Comparison of ENCODE assay signal across 8 mouse cellular contexts in genomic region chr2:59470326-59471031, GRCm38 (mm10). TPM values are rescaled to one million over a fixed set of nuclear protein-coding genes. Genes with fewer than 3 reads are reported as not detected.
DNase-seq lines count a peak whose midpoint lies in the region; ATAC-seq lines count a peak whose summit lies in the region.

No protein-coding gene starts in this region.

- WGBS in forebrain, embryonic 10.5 days = 65% methylated on average over 11 of the region's 11 CpGs
- WGBS in forebrain, embryonic 16.5 days = 51% methylated on average over 11 of the region's 11 CpGs
- 61% methylated on average over 11 of the region's 11 CpGs for WGBS in hindbrain, embryonic 12.5 days
- 69% methylated on average over 11 of the region's 11 CpGs for WGBS in neural tube, embryonic 15.5 days

- H3K27me3 ChIP-seq in forebrain, embryonic 10.5 days (ENCODE audit: poor library complexity, severe bottlenecking) = no peaks in the 10 kb centered on the region
- no peaks in the 10 kb centered on the region for H3K27me3 ChIP-seq in forebrain, embryonic 16.5 days (replicated peaks; ENCODE audit: control insufficient read depth, insufficient read depth, low read length)
- H3K27me3 ChIP-seq in hindbrain, embryonic 12.5 days = no peaks in the 10 kb centered on the region
- H3K27me3 ChIP-seq in neural tube, embryonic 15.5 days (replicated peaks) = no peaks in the 10 kb centered on the region

- H3K36me3 ChIP-seq in forebrain, embryonic 10.5 days (replicated peaks) = no peaks in the 10 kb centered on the region
- H3K36me3 ChIP-seq in forebrain, embryonic 16.5 days (ENCODE audit: control insufficient read depth, insufficient read depth) = no peaks in the 10 kb centered on the region
- H3K36me3 ChIP-seq in hindbrain, embryonic 12.5 days = no peaks in the 10 kb centered on the region
- no peaks in the 10 kb centered on the region for H3K36me3 ChIP-seq in neural tube, embryonic 15.5 days

- no peaks in the 10 kb centered on the region for H3K9me3 ChIP-seq in forebrain, embryonic 10.5 days
- H3K9me3 ChIP-seq in forebrain, embryonic 16.5 days (ENCODE audit: control insufficient read depth, low read length) = no peaks in the 10 kb centered on the region
- no peaks in the 10 kb centered on the region for H3K9me3 ChIP-seq in hindbrain, embryonic 12.5 days (replicated peaks)
- H3K9me3 ChIP-seq in neural tube, embryonic 15.5 days (replicated peaks) = no peaks in the 10 kb centered on the region

- no peak overlapping the region for H3K4me3 ChIP-seq in forebrain, embryonic 10.5 days
- no peak overlapping the region for H3K4me3 ChIP-seq in forebrain, embryonic 16.5 days (replicated peaks; ENCODE audit: low read length)
- no peak overlapping the region for H3K4me3 ChIP-seq in hindbrain, embryonic 12.5 days
- H3K4me3 ChIP-seq in neural tube, embryonic 15.5 days (replicated peaks) = no peak overlapping the region

- H3K27ac ChIP-seq in forebrain, embryonic 10.5 days = 0 out of 2 replicates have a peak overlapping the region, but pooled peaks have one; percentile 31
- no peak overlapping the region; the same call in 1 of the 2 replicates for H3K27ac ChIP-seq in forebrain, embryonic 16.5 days (ENCODE audit: low read length)
- 0 out of 2 replicates have a peak overlapping the region, but pooled peaks have one; percentile 12 for H3K27ac ChIP-seq in hindbrain, embryonic 12.5 days
- H3K27ac ChIP-seq in neural tube, embryonic 15.5 days (replicated peaks) = peak overlapping the region; percentile 35

- ATAC-seq in forebrain, embryonic 16.5 days = no peak
- no peak for ATAC-seq in hindbrain, embryonic 12.5 days (ENCODE audit: low FRiP score)
- no peak; the same call in 1 of the 2 replicates for ATAC-seq in neural tube, embryonic 15.5 days (ENCODE audit: low FRiP score)
- ATAC-seq in megakaryocyte, adult 5-6 weeks (ENCODE audit: poor library complexity, severe bottlenecking) = no peak

- H3K9ac ChIP-seq in forebrain, embryonic 16.5 days (replicated peaks; ENCODE audit: low read depth, low read length) = no peak overlapping the region
- no peak overlapping the region for H3K9ac ChIP-seq in hindbrain, embryonic 12.5 days
- H3K9ac ChIP-seq in neural tube, embryonic 15.5 days (replicated peaks) = no peak overlapping the region

- no peak for DNase-seq in forebrain, embryonic 10.5 days (ENCODE audit: extremely low spot score, low spot score)
- peak; percentile 31 to 39 for DNase-seq in spleen, postnatal 36 days (ENCODE audit: low spot score in 2 of 2)
- DNase-seq in spleen, postnatal 10 days (ENCODE audit: low spot score in 2 of 2) = no peak
- no peak for DNase-seq in frontal cortex, postnatal 14 days (ENCODE audit: low spot score in 2 of 2)

- H3K4me2 ChIP-seq in forebrain, embryonic 16.5 days (ENCODE audit: low read length) = no peak overlapping the region
- H3K4me2 ChIP-seq in hindbrain, embryonic 12.5 days (replicated peaks) = no peak overlapping the region
- H3K4me2 ChIP-seq in neural tube, embryonic 15.5 days = no peak overlapping the region

- peaks cover 25% of the 10 kb centered on the region for H3K4me1 ChIP-seq in forebrain, embryonic 10.5 days
- peaks cover 6% of the 10 kb centered on the region for H3K4me1 ChIP-seq in forebrain, embryonic 16.5 days (replicated peaks; ENCODE audit: control insufficient read depth, insufficient read depth, low read length)
- no peaks in the 10 kb centered on the region; the same call in 1 of the 2 replicates for H3K4me1 ChIP-seq in hindbrain, embryonic 12.5 days
- peaks cover 8% of the 10 kb centered on the region; the same call in 1 of the 2 replicates for H3K4me1 ChIP-seq in neural tube, embryonic 15.5 days

RNA-seq across cellular contexts. Expression of gene Dapl1, which starts 14.0 kb away (rescaled TPM):
- polyA plus RNA-seq in forebrain, embryonic 10.5 days (2016; fragmentation: Nextera tagmentation; extraction: Ambion mirVana) = 1.2 and 1.9 TPM in 2 replicates
- polyA plus RNA-seq in forebrain, embryonic 16.5 days (2015; fragmentation: Nextera tagmentation; extraction: Ambion mirVana) = 0.47 TPM in 1 of 2 replicates, not detected in the other
- polyA plus RNA-seq in hindbrain, embryonic 12.5 days (2016; fragmentation: Nextera tagmentation; extraction: Ambion mirVana) = 1.6 and 3.4 TPM in 2 replicates
- 0.59 and 1.4 TPM in 2 replicates for polyA plus RNA-seq in neural tube, embryonic 15.5 days (2015; fragmentation: Nextera tagmentation; extraction: Ambion mirVana)
- 0.43 TPM in 1 of 2 replicates, not detected in the other for total RNA-seq in megakaryocyte, adult 5-6 weeks (2015)
- total RNA-seq in megakaryocyte, adult 5-6 weeks (2017) = 0.66 TPM in 1 of 2 replicates, not detected in the other

Comparison
In these comparisons a context has a peak if more than half of its experiments do, and no peak if none do; other contexts are left out.
1. DNase-seq: peak in spleen, postnatal 36 days (2 of 2); none in forebrain, embryonic 10.5 days (single experiment), spleen, postnatal 10 days (0 of 2) and frontal cortex, postnatal 14 days (0 of 2).